Mouse (Mus musculus): ENCODE measurements around the gene Gtf2h4.

Gtf2h4 gene

GRCm38 (mm10) chr17:35638475-35639190 is 34.9 kb downstream of the Gtf2h4 start:
- peak; percentile 29 to 67 for DNase-seq (ENCODE audit: low spot score in 2 of 2)

GRCm38 (mm10) chr17:35636363-35636762 is 37.2 kb downstream of the Gtf2h4 start:
- DNase-seq (ENCODE audit: low spot score in 2 of 2), result peak in 1 of 2 experiments; percentile 50

- DNase-seq (ENCODE audit: low spot score in 2 of 2), result peak; percentile 83 to 90
Measured at GRCm38 (mm10) chr17:35635699-35636111, 37.8 kb downstream of the Gtf2h4 start.

- no peak for DNase-seq (ENCODE audit: low spot score in 2 of 2)
Measured at GRCm38 (mm10) chr17:35635202-35635601, 38.3 kb downstream of the Gtf2h4 start.

GRCm38 (mm10) chr17:35633992-35634391 is 39.5 kb downstream of the Gtf2h4 start:
- peak; percentile 56 to 76 for DNase-seq (ENCODE audit: low spot score in 2 of 2)

- DNase-seq (ENCODE audit: low spot score in 2 of 2), result no peak
Measured at GRCm38 (mm10) chr17:35626537-35626936, 47.0 kb downstream of the Gtf2h4 start, which contains the start of gene Gm9573. Gm9573 (minus strand) TSS chr17:35626637.
